Mouse (Mus musculus): ENCODE measurements around the gene Upk1a.

Gene Upk1a

DNA sequence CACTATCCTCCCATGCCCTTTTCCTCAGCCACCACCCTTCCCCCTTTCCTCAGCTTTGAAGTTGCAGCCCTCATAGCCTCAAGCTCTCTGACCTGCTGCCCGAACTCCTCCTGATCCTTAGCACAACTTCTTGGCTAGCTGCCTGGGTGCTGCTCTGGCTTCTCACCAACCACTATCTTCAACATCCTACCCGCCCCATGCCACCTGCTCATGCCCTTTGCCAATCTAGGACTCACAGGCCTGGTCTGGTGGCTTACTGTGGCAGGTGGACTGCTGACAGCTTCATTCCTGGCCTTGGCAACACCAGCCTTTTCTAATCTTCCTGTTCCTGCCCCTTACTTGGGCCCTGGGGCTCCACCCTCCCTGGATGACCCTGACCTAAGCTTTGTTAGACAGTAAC, 39.7 kb downstream of the Upk1a start:
- no peak for DNase-seq (ENCODE audit: low read depth)

DNA sequence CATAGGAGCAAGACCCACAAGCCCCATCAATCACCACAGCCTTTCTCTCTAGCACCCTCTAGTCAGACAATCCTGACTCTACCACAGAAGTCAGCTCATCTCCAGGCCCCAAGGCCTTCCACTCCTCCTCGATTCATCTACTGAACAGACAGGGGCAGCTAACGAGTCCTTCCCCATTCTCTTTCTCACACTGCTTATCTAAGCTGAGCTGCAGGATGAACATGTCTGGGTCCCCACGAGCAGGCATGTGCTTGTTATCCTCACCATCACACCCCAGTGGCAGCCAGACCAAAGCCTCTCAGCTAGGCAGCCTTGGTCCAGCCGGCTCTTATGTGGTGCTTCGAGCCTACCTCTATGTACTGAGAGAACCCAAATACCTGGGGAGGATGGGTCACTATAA, 40.3 kb downstream of the Upk1a start:
- DNase-seq (ENCODE audit: low read depth) = no peak

DNA sequence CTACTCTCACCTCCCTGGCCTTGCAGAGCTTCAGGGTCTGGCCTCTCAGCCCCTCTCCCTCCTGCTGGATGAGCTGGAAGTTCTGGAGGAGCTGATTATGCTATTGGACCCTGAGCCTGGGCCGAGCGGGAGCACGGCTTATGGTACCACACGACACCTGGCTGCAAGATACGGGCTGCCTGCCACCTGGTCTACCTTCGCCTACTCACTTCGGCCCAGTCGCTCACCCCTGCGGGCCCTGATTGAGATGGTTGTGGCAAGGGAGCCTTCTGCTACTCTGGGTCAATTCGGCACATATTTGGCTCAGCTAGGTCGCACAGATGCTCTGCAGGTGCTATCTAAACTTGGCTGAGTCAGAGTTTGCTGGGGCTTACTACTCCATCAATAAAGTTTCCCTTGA, 45.1 kb downstream of the Upk1a start:
- DNase-seq (ENCODE audit: low read depth) = no peak

DNA sequence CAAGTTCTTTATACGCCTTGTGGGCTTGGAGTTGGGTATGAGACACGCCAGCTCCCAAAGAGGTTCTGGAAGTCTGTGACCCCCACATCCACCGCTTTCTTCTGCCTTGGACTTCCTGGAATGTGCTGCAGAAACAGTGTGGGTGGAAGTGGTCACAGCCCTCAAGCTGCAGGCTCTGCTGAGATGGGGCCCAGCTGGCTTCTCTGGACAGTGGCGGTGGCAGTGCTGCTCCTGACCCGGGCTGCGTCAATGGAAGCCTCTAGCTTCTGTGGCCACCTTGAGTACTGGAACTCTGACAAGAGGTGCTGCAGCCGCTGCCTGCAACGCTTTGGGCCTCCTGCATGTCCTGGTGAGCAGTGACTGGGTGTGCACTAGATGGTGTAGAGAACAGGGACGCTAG, 46.6 kb downstream of the Upk1a start:
- no peak for DNase-seq (ENCODE audit: low read depth)

GRCm38 (mm10) chr7:30564970-30565571, 47.6 kb downstream of the Upk1a start, which contains the start of gene Igflr1:
Igflr1 (plus strand) TSS chr7:30565427.
- peak; percentile 55 for DNase-seq (ENCODE audit: low read depth)

- no peak for DNase-seq (ENCODE audit: low read depth)
Measured at GRCm38 (mm10) chr7:30563906-30564280, 48.8 kb downstream of the Upk1a start.

GRCm38 (mm10) chr7:30563117-30563905, 49.3 kb downstream of the Upk1a start, which contains the start of the genes U2af1l4, Gm49396 and Psenen:
U2af1l4 (plus strand) TSS chr7:30563301.
Gm49396 (plus strand) TSS chr7:30563344.
Psenen (minus strand) TSS chr7:30563627.
- DNase-seq (ENCODE audit: low read depth) = peak; percentile 98

- DNase-seq (ENCODE audit: low read depth) = peak; percentile 61
Measured at GRCm38 (mm10) chr7:30562526-30563116, 50.0 kb downstream of the Upk1a start.

GRCm38 (mm10) chr7:30560296-30560695, 52.4 kb downstream of the Upk1a start:
- DNase-seq (ENCODE audit: low read depth) = peak; percentile 28

DNA sequence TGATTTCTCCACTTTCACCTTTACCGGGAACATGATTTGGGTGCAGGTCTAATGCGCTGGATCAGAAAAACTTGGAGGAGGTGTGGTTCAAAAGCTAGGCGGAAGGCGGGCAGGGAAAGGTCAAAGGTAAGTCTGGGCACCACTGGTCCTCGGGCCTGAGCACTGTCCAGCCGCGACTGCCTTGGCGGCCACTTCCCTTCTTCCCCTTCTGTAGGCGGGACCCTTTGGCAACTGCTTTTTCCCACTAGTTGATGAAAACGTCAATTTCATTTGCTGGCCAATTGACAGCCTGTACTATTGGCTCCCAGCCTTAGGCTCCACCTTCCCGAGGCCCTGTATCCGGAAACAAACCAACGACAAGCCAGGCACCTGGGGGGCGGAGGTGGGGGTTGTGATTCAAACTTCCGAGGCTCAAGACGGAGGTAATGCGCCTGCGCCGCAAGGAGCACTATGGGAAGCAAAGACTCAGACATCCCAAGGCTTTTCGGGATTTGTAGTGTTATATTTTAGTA, 53.1 kb downstream of the Upk1a start, which contains the start of gene Lin37:
Gene Lin37, minus strand, starts transcription at position 396 of the 512 bp plus-strand sequence.
- DNase-seq (ENCODE audit: low read depth) = peak; percentile 91

GRCm38 (mm10) chr7:30558656-30559442, 53.8 kb downstream of the Upk1a start:
- no peak for DNase-seq (ENCODE audit: low read depth)

DNA sequence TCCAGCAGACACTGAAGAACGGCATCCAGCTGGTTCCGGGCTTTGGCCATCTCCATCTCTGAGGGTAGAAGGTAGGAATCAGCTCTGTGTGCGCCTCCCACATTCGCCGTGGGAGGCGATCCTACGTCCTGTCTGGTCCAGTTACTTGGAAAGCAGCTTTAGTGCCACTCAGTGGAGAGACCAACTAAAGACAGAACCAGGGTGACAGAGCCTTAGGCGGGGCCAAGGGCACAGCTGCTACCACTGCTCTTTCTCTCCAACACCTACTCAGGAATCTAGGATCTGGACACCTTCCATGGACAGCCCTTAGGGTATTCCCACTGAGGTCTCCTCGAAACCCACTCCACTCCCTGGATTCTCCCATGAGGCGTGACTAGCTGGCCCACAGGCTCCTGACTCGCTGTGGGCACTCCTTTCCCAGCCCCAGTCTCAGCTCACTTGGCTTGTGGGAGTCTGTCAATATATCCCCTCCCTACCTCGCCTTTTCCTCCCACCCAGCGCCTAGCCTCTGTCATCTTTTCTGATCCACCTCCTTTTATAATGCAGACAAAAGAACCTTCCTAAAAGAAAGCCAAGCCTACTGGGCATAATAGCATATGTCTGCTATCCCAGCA, 54.6 kb downstream of the Upk1a start:
- no peak for DNase-seq (ENCODE audit: low read depth)

DNA sequence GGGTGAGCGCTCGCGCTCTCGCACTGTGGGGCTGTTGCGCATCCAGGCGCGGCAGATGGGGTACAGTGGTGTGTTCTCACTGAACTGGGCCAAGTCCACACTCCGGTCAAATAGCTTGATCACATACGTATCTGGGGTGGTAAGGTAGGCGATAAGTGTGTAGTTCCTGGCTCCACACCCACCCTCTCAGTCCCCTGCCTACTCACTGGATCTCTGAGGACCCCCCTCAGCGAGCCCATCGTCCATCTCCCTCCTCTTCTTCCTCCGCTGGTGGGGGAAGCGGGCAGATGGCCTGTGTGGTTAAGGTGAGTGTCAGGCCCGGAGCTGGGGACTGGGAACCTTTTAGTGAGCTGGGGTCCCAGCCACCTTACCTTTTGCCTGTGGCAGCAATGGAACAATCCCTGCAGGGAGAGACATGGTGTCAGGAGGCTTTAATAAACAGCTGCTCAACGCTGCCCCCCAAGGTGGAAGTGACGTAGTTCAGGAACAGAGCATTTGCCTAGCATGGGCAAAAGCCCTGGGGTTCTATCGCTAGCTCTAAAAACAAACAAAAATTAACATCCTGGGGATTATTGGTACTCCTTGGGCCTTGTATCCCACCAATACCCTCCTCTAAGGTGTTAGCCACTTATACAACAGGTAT, 55.6 kb downstream of the Upk1a start:
- DNase-seq (ENCODE audit: low read depth) = peak; percentile 44

- DNase-seq (ENCODE audit: low read depth) = no peak
Measured at GRCm38 (mm10) chr7:30553810-30554584, 58.6 kb downstream of the Upk1a start.
